Mouse (Mus musculus) urinary bladder, postnatal 10 days (tissue): ENCODE measurements around the gene Olfr982.

ENCODE experiments used
- DNase-seq: peaks from one replicate; pipeline ENCODE4 v3.0.0; 2022; ENCODE audit warnings: low spot score

Olfr982 gene

GRCm38 (mm10) chr9:40073529-40073928, at the start of gene Olfr982:
Gene Olfr982 (plus strand): TSS chr9:40073829.
- DNase-seq = no peak

GRCm38 (mm10) chr9:40050138-40050537, 23.5 kb upstream of the Olfr982 start:
- DNase-seq = no peak

- DNase-seq = no peak
Observed at GRCm38 (mm10) chr9:40093495-40093894, 19.9 kb downstream of the Olfr982 start, which contains the start of gene Olfr983. Gene Olfr983 (minus strand): TSS chr9:40093595.

- DNase-seq = no peak
Observed at GRCm38 (mm10) chr9:40094769-40095168, 21.1 kb downstream of the Olfr982 start.

GRCm38 (mm10) chr9:40114106-40114505, 40.5 kb downstream of the Olfr982 start, which contains the start of gene Olfr984:
Gene Olfr984 (minus strand): TSS chr9:40114206.
- DNase-seq = no peak

- DNase-seq = no peak
Observed at GRCm38 (mm10) chr9:40116645-40117286, 43.1 kb downstream of the Olfr982 start.

- DNase-seq = no peak
Observed at GRCm38 (mm10) chr9:40117287-40117659, 43.6 kb downstream of the Olfr982 start.
